Mouse (Mus musculus): ENCODE measurements around the gene Tenm2.

DNA sequence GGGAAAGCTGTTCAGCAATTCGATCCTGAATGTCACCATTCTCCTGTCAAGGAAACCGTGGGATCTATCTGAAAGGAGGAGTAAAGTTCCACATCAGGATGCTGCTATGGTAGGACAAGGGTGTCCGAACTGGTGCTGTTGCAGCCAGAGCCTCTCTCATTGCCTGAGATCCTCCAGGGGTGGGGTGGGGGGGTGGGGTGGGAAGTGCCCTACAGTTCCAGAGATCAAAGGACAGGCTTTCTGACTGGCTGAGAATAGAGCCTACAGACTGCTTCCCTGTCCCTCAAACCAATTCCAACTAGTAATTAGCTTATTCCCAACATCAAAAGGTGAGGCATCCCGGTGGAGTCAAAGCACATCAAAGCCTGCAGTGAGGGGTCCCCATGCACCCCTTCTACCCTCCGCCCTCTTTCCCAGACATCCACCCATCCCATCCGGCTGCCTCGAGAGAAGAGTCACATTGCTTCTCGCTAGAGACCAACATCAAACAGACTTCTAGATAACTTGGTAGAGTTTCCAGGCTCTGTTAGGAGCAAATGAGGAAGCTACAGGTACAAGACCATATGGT lies 630.9 kb downstream of the Tenm2 start:
- no peak for TF ChIP-seq CTCF (IDR thresholded peaks at IDR 0.05; ENCODE audit: control insufficient read depth, insufficient read depth, low read length)
- TF ChIP-seq POLR2A (IDR thresholded peaks at IDR 0.05; ENCODE audit: borderline replicate concordance, control insufficient read depth, low read depth, low read length): no peak

Data from bone marrow, adult 2 months (tissue).